Mouse (Mus musculus): ENCODE data around the gene Spag6.

GRCm38 (mm10) chr2:18731718-18732117, 37.9 kb downstream of the Spag6 start:
- TF ChIP-seq CTCF (IDR thresholded peaks at IDR 0.05; ENCODE audit: borderline replicate concordance, insufficient read depth, low read depth, low read length) (no peak), POLR2A (IDR thresholded peaks at IDR 0.05; ENCODE audit: borderline replicate concordance, insufficient read depth, low read length) (no peak)

All from cerebellum, adult 2 months (tissue).